Mouse (Mus musculus) testis, adult 2 months (tissue): Measurements from ENCODE around the gene Mrps6. TPM values are rescaled to one million over a fixed set of nuclear protein-coding genes. Genes with fewer than 3 reads are reported as not detected.

Experiments used
- H3K27ac ChIP-seq: fragments of 200-500 bp; 2 replicates; pipeline ENCODE4 v1.5.1; 2012; ENCODE audit warnings: low read depth, low read length; ENCODE audit not compliant: control insufficient read depth, insufficient read depth
- H3K27me3 ChIP-seq: fragments of 200-500 bp; 2 replicates; pipeline ENCODE4 v1.6.1; 2012; ENCODE audit warnings: mild to moderate bottlenecking, low read length, moderate library complexity; ENCODE audit not compliant: control insufficient read depth, insufficient read depth
- H3K36me3 ChIP-seq: fragments of 200-500 bp; 2 replicates; pipeline ENCODE4 v1.6.1; 2012; ENCODE audit warnings: mild to moderate bottlenecking, low read length; ENCODE audit not compliant: control insufficient read depth, insufficient read depth
- H3K4me1 ChIP-seq: fragments of 200-500 bp; 2 replicates; pipeline ENCODE4 v1.6.1; 2012; ENCODE audit warnings: low read length; ENCODE audit not compliant: control insufficient read depth, insufficient read depth
- H3K4me3 ChIP-seq: fragments of 200-500 bp; 2 replicates; pipeline ENCODE4 v1.5.1; 2012; ENCODE audit warnings: low read depth, mild to moderate bottlenecking, low read length, moderate library complexity, mixed read lengths; ENCODE audit not compliant: control insufficient read depth
- CTCF ChIP-seq: fragments of 200-500 bp; IDR thresholded peaks from 2 replicates; pipeline ENCODE4 v1.5.1; 2012; ENCODE audit warnings: low read depth, mild to moderate bottlenecking, inconsistent platforms, low read length, moderate library complexity; ENCODE audit not compliant: control insufficient read depth, insufficient read depth, insufficient replicate concordance
- POLR2A ChIP-seq: fragments of 200-500 bp; IDR thresholded peaks from 2 replicates; pipeline ENCODE4 v1.6.1; 2012; ENCODE audit warnings: low read depth, mild to moderate bottlenecking, inconsistent platforms, low read length, moderate library complexity; ENCODE audit not compliant: control insufficient read depth
- polyA plus RNA-seq: library from polyadenylated mRNA; depleted of rRNA; stranded (reverse); fragments of >200 nt; gene quantifications from 2 replicates; pipeline ENCODE4 v1.2.3, GENCODE M21; 2012

Mrps6 gene
- polyA plus RNA-seq, 1 experiment: 19.2 TPM

GRCm38 (mm10) chr16:92056711-92057110 lies 1.4 kb upstream of the Mrps6 start:
- Histone ChIP-seq H3K4me3 (no peak overlapping the region), H3K36me3 (no peaks in the 10 kb centered on the region), H3K27me3 (no peaks in the 10 kb centered on the region), H3K27ac (no peak overlapping the region), H3K4me1 (peaks cover 18% of the 10 kb centered on the region)
- no peak for TF ChIP-seq POLR2A
- no peak for TF ChIP-seq CTCF

GRCm38 (mm10) chr16:92057456-92057851 lies 616 bp upstream of the Mrps6 start:
- TF ChIP-seq CTCF (no peak), POLR2A (no peak)
- peak overlapping the region; percentile 98 for H3K4me3 ChIP-seq
- H3K27ac ChIP-seq: peak overlapping the region; percentile 91
- no peaks in the 10 kb centered on the region for H3K27me3 ChIP-seq
- H3K4me1 ChIP-seq: peaks cover 18% of the 10 kb centered on the region
- no peaks in the 10 kb centered on the region for H3K36me3 ChIP-seq

GRCm38 (mm10) chr16:92058644-92059620 lies 862 bp downstream of the Mrps6 start:
- Histone ChIP-seq H3K4me3 (peak overlapping the region; percentile 98), H3K4me1 (peaks cover 18% of the 10 kb centered on the region), H3K27me3 (no peaks in the 10 kb centered on the region), H3K27ac (peak overlapping the region; percentile 64), H3K36me3 (no peaks in the 10 kb centered on the region)
- no peak for TF ChIP-seq POLR2A

GRCm38 (mm10) chr16:92060213-92060612 lies 2.1 kb downstream of the Mrps6 start:
- no peak overlapping the region for H3K27ac ChIP-seq
- H3K4me3 ChIP-seq: peak overlapping the region; percentile 14; the same call in 1 of the 2 replicates
- peaks cover 18% of the 10 kb centered on the region for H3K4me1 ChIP-seq
- H3K27me3 ChIP-seq: no peaks in the 10 kb centered on the region
- no peaks in the 10 kb centered on the region for H3K36me3 ChIP-seq
- TF ChIP-seq POLR2A (no peak), CTCF (no peak)

DNA sequence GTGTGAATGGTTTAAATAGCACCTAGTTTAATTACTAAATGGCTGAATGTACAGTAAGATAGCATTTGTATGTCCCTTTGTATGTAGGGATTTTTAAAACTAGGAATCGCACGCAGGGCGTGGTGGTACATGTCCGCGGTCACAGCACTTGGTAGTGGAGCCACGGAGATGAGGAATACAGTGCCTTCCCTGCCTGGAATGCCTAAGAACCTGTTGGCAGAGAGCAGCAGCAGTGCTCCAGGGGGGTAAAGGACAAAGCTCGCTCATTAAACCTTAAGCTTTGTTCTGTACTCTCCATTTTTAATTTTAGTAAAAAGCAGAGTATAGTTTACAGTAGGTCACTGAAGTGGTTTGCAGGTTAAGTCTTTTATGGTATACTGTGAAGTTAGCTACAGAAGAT lies 3.5 kb downstream of the Mrps6 start:
- Histone ChIP-seq H3K4me3 (no peak overlapping the region), H3K36me3 (no peaks in the 10 kb centered on the region; the same call in 1 of the 2 replicates), H3K27ac (no peak overlapping the region), H3K27me3 (no peaks in the 10 kb centered on the region), H3K4me1 (peaks cover 18% of the 10 kb centered on the region)
- TF ChIP-seq POLR2A (no peak), CTCF (no peak)

DNA sequence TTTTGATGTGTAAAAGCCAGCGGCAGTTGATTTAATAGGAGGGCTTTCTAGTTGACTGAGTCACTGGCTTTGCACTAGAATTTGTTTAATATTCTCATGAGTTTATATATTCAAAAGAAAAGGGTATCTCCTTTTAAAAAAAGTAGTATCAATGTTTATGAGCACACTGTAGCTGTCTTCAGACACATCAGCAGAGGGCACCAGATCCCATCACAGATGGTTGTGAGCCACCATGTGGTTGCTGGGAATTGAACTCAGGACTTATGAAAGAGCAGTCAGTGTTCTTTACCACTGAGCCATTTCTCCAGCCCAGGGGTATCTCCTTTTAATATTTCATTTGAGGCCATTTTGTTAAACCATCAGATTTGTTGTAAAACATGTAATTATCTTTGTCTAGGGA lies 4.8 kb downstream of the Mrps6 start:
- H3K27ac ChIP-seq: no peak overlapping the region
- TF ChIP-seq CTCF: no peak
- TF ChIP-seq POLR2A: no peak
- no peaks in the 10 kb centered on the region for H3K27me3 ChIP-seq
- H3K4me1 ChIP-seq: peaks cover 14% of the 10 kb centered on the region
- H3K4me3 ChIP-seq: no peak overlapping the region
- no peaks in the 10 kb centered on the region; the same call in 1 of the 2 replicates for H3K36me3 ChIP-seq

- Histone ChIP-seq H3K36me3 (no peaks in the 10 kb centered on the region; the same call in 1 of the 2 replicates), H3K27me3 (no peaks in the 10 kb centered on the region), H3K4me3 (no peak overlapping the region), H3K27ac (no peak overlapping the region), H3K4me1 (peaks cover 6% of the 10 kb centered on the region)
- TF ChIP-seq POLR2A (no peak), CTCF (no peak)
Measured at GRCm38 (mm10) chr16:92064801-92065200, 6.7 kb downstream of the Mrps6 start.
